Mouse (Mus musculus) liver, postnatal 0 days (tissue): ENCODE results near the gene Tent2.

ENCODE experiments used
- CTCF ChIP-seq: sonication (generic); IDR thresholded peaks from 2 replicates; pipeline ENCODE4 v1.5.1; 2016; ENCODE audit warnings: antibody characterized with exemption, low read depth
- EP300 ChIP-seq: IDR thresholded peaks from 2 replicates; pipeline ENCODE4 v1.6.1; 2016; ENCODE audit warnings: antibody characterized with exemption, low read depth, mild to moderate bottlenecking

GRCm38 (mm10) chr13:93162456-93162855, 29.7 kb downstream of the Tent2 start:
- no peak for TF ChIP-seq CTCF
- no peak for TF ChIP-seq EP300
